Mouse (Mus musculus): ENCODE measurements at regions not wholly inside any gene's neighbourhood (a gene's known extent, or its start where the extent isn't known, plus 50 kb on each side); places are given as distances from the start of the nearest gene placed in this dataset.

- no peak for TF ChIP-seq GATA1 (IDR thresholded peaks at IDR 0.05; ENCODE audit: borderline replicate concordance, low read length)
- TF ChIP-seq FLI1 (IDR thresholded peaks at IDR 0.05; ENCODE audit: low read length) = no peak
Measured at GRCm38 (mm10) chr8:25348003-25348683, 524.0 kb upstream of the Adam5 start.
